Mouse (Mus musculus) brown adipose tissue, adult 24 weeks (tissue): Measurements from ENCODE around the gene Cacnb4. TPM values are rescaled to one million over a fixed set of nuclear protein-coding genes. Genes with fewer than 3 reads are reported as not detected.

Experiments
- H3K27ac ChIP-seq: fragments of 200-500 bp; replicated peaks from 2 replicates; pipeline ENCODE4 v1.5.1; 2012; ENCODE audit warnings: low read depth, mild to moderate bottlenecking, low read length
- H3K4me1 ChIP-seq: fragments of 200-500 bp; 2 replicates; pipeline ENCODE4 v1.6.1; 2012; ENCODE audit warnings: low read length, mixed read lengths; ENCODE audit not compliant: control insufficient read depth, insufficient read depth, insufficient read length
- H3K4me3 ChIP-seq: fragments of 200-500 bp; 2 replicates; pipeline ENCODE4 v1.5.1; 2012; ENCODE audit warnings: low read depth, mild to moderate bottlenecking, low read length, moderate library complexity; ENCODE audit not compliant: insufficient read depth
- polyA plus RNA-seq: library from polyadenylated mRNA; stranded (reverse); fragments of >200 nt; gene quantifications from 2 replicates; pipeline ENCODE4 v1.2.4, GENCODE M21; 2012; ENCODE audit not compliant: missing spikeins, insufficient read depth, insufficient read length

Cacnb4 gene
- polyA plus RNA-seq, 1 experiment, result not detected

GRCm38 (mm10) chr2:52572221-52572620 lies 104.4 kb downstream of the Cacnb4 start:
- no peak overlapping the region for H3K27ac ChIP-seq

GRCm38 (mm10) chr2:52571339-52571968 lies 105.2 kb downstream of the Cacnb4 start:
- no peak overlapping the region for H3K27ac ChIP-seq
- H3K4me3 ChIP-seq, result no peak overlapping the region
- no peaks in the 10 kb centered on the region for H3K4me1 ChIP-seq

More at GRCm38 (mm10) chr2:52572221-52572620, 104.4 kb downstream of the Cacnb4 start:
- no peak overlapping the region for H3K4me3 ChIP-seq
- no peaks in the 10 kb centered on the region for H3K4me1 ChIP-seq

DNA sequence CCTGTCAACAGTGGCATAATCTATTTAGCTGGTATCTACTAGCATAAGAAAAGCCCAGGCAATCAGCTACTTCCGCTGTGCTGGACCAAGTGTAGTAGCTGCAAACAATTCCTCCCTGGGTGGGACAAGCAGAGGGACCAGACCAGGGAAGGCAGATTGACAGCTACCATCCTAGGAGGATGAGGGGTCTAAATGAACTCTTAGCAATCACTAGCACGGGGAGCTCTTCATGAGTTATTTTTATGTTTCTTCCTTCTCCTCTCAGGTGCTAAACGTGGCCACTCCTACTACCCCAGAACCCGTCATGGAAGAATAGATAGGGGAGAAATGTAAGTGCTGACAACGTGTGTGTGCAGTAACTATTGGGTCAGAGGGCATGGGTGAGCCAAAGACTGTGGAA lies 105.8 kb downstream of the Cacnb4 start:
- H3K27ac ChIP-seq, result no peak overlapping the region
- H3K4me1 ChIP-seq, result no peaks in the 10 kb centered on the region
- H3K4me3 ChIP-seq, result no peak overlapping the region

DNA sequence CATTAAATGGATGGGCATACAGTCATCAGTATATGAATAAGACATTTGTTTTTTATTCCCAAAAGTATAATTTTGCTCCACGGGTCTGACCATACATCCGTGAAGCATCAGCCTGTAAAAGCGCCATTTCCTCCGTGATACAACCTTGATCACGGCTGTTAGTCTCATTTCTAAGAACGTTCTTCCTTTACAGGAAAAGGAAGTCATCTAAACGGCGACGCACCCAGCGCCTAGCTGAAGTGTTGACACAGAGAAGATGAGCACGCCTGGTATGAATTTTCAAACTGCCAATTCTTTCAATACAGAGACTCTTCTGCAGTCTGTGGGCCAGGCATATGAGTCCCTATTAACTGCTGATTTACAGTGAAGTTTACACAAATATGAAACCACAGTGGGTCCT lies 106.5 kb downstream of the Cacnb4 start:
- Histone ChIP-seq H3K27ac (no peak overlapping the region), H3K4me3 (no peak overlapping the region), H3K4me1 (no peaks in the 10 kb centered on the region)

DNA sequence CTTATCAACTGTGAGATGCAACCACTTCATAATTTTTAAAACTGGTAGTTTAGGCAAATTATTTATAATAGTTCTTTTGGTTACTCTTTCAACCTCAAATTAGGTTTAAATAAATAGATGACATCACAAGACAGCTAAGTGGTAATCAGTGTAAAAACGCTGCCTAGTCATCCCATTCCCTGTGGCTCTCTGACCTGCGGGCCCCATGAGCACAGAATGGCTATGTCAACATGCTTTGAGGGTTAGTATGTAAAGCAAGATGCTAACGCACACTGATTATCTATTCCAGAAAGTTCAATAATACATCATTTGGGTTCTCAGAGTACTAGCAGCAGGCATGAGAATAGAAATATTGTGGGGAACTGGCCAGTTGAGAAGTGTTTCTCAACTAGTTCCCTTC lies 108.5 kb downstream of the Cacnb4 start:
- no peak overlapping the region for H3K27ac ChIP-seq

GRCm38 (mm10) chr2:52567421-52567820 lies 109.2 kb downstream of the Cacnb4 start:
- Histone ChIP-seq H3K4me3 (no peak overlapping the region), H3K27ac (no peak overlapping the region)

More for the DNA sequence above, 108.5 kb downstream of the Cacnb4 start:
- Histone ChIP-seq H3K4me3 (no peak overlapping the region), H3K4me1 (no peaks in the 10 kb centered on the region)

DNA sequence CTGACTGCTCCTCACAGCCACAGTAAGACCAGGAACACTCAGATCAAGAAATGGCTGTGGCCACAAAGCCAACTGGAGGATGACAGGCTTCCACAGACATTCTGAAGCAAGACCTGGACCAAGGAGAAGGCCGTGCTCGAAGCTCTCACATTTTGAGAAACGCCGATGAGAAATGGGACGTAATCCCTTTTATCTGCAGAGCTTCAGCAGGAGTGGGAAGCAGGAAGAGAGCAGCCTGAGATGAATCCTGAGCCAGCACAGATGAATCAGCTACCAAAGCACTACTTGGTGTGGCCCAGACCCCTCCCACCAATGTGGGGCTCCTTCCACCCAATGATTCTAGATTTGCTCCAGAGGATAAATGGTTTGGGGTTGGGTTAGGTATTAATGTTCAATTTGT lies 113.4 kb downstream of the Cacnb4 start:
- no peaks in the 10 kb centered on the region for H3K4me1 ChIP-seq
- no peak overlapping the region for H3K27ac ChIP-seq
- H3K4me3 ChIP-seq, result no peak overlapping the region

More at GRCm38 (mm10) chr2:52567421-52567820, 109.2 kb downstream of the Cacnb4 start:
- H3K4me1 ChIP-seq, result no peaks in the 10 kb centered on the region

GRCm38 (mm10) chr2:52562356-52562755 lies 114.3 kb downstream of the Cacnb4 start:
- Histone ChIP-seq H3K4me3 (no peak overlapping the region), H3K4me1 (no peaks in the 10 kb centered on the region), H3K27ac (no peak overlapping the region)

DNA sequence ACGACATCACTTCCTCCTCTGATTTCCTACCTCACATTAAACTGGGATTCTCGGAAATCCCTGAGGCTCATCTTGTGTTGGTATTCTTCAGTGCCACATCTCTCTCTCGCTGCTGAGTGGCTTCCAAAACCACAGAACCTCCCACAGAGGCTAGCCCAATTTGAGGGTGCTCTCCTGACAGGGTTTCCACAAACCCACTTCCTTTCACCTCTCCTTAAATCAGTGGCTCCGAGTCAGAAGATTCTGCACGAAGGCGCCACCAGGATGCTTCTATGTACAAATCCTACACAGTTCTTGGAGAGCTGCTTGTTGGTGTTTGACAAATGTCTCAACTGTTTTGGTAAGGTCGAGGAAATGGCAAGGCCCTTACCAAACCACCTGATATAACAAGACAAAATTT lies 115.5 kb downstream of the Cacnb4 start:
- Histone ChIP-seq H3K4me3 (no peak overlapping the region), H3K4me1 (no peaks in the 10 kb centered on the region), H3K27ac (no peak overlapping the region)

DNA sequence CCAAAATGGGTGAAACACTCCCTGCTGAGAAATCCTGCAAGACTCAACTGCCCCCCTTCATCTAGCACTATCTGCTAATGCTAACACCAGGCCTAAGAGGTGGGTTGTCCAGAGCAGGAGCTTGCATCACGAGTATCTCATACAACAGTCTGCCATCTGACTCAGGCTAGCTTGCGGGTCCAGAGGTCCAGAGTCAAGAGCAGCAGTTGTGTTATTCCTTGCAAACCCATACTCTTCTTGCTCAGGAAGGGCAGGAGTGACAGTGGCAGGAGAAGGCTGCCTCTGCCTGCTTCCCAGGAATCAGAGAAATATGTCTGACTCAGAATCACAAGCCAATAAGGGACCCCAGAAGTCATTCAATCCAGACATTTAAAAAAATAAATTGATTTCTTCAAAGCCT lies 116.4 kb downstream of the Cacnb4 start:
- no peaks in the 10 kb centered on the region for H3K4me1 ChIP-seq
- H3K27ac ChIP-seq, result no peak overlapping the region
- no peak overlapping the region for H3K4me3 ChIP-seq

DNA sequence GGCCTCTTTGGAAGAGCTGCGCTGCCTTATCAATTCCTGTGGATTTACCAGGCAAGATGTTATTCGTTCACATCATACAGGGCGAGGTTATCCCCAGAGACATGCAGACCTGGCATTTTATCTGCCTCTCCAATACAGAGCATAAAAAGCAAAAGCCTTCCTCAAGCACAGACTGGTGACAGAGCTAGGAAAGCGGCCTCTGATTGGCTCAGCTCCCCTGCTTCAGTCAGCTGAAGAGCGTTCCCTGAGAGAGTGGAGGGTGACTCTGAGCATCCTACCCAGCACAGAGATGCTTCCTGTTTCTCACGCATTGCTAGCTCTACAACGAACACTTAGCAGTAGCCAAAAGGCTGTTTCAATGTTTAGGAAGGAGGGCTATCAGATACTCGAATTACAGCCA lies 118.2 kb downstream of the Cacnb4 start:
- H3K4me3 ChIP-seq, result no peak overlapping the region
- H3K27ac ChIP-seq, result no peak overlapping the region
- H3K4me1 ChIP-seq, result no peaks in the 10 kb centered on the region

DNA sequence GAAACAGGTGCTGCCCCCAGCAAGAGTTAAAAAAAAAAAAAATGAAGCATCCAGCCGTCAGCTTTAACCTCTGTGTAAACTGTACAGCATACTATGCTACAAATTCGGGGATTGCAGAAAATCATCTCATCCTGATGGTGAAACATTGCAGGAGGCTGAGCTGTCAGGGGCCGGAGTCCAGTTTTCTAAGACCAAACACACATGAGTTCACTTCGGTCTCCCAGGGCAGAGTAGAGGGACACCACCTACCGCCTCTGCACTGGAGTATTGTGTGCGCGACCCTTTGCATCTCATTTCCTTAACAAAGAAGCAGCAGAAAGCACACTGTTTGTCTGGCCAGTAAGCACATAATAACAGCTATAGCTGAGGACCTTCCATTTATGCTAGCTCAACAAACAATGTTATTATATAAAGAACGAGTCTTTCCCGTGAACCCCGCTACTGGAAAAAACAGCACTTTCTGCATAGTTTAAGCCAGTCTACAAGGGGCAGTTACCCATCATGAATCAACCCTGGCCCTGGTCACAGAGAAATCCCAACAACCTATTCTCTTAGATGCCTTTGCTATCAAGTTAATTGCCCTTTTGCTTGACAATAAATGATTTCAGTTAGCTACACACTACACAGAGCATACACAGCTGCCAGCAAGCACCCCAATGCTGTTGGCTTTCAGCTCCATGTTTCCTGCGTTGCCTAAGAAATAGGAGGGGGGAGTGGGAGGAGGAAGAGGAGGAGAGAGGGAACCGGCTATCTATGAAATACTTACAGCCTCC lies 118.9 kb downstream of the Cacnb4 start:
- H3K27ac ChIP-seq, result no peak overlapping the region
- no peak overlapping the region for H3K4me3 ChIP-seq
- H3K4me1 ChIP-seq, result no peaks in the 10 kb centered on the region

DNA sequence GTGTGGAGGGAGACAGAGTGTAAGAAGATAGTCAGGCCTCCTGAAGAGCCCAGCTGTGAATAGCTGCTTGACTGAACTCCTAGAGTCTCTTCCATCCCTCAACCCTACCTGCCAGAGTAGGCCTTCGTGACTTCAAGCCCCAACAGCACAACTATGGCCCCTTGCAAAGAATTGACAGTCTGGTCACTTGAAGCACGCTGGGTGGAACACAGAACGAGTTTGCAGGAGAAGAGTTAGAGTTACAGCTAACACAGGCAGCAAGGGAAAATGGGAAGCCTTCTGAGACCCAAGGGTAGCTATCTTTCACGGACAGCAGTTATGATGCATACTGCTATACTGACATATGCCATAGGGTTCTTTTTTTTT lies 119.7 kb downstream of the Cacnb4 start:
- no peak overlapping the region for H3K4me3 ChIP-seq

GRCm38 (mm10) chr2:52556298-52556960 lies 120.2 kb downstream of the Cacnb4 start:
- Histone ChIP-seq H3K4me3 (no peak overlapping the region), H3K4me1 (no peaks in the 10 kb centered on the region), H3K27ac (no peak overlapping the region)

More for the DNA sequence above, 119.7 kb downstream of the Cacnb4 start:
- H3K4me1 ChIP-seq, result no peaks in the 10 kb centered on the region
- no peak overlapping the region for H3K27ac ChIP-seq

- Histone ChIP-seq H3K4me1 (no peaks in the 10 kb centered on the region), H3K4me3 (no peak overlapping the region)
Measured at GRCm38 (mm10) chr2:52548401-52548800, 128.2 kb downstream of the Cacnb4 start.

More at GRCm38 (mm10) chr2:52548401-52548800, 128.2 kb downstream of the Cacnb4 start:
- no peak overlapping the region for H3K27ac ChIP-seq
